Mouse (Mus musculus) kidney, postnatal 0 days (tissue): Measurements from ENCODE around the gene Lefty1. TPM values are rescaled to one million over a fixed set of nuclear protein-coding genes. Genes with fewer than 3 reads are reported as not detected.

ENCODE experiments used
- ATAC-seq: fragments of 200-750 bp; cut with Nextera tagmentation; replicated peaks from 2 replicates; pipeline ENCODE4 v1.8.0; 2017; ENCODE audit warnings: low read depth, moderate number of reproducible peaks, moderate TSS enrichment, moderate library complexity; ENCODE audit not compliant: low FRiP score
- DNase-seq: peaks from one replicate; pipeline ENCODE4 v3.0.0-alpha.2; 2016; ENCODE audit warnings: low spot score
- H3K27ac ChIP-seq: fragments of 300-500 bp; sonication (generic); 2 replicates; pipeline ENCODE4 v1.5.1; 2014; ENCODE audit warnings: mild to moderate bottlenecking
- H3K27me3 ChIP-seq: fragments of 300-500 bp; sonication (generic); 2 replicates; pipeline ENCODE4 v1.6.1; 2014; ENCODE audit warnings: low read length, mixed read lengths; ENCODE audit not compliant: insufficient read depth
- H3K36me3 ChIP-seq: fragments of 300-500 bp; sonication (generic); 2 replicates; pipeline ENCODE4 v1.6.1; 2014; ENCODE audit warnings: low read length, mixed read lengths; ENCODE audit not compliant: insufficient read depth
- H3K4me1 ChIP-seq: fragments of 300-500 bp; sonication (generic); replicated peaks from 2 replicates; pipeline ENCODE4 v1.6.1; 2014; ENCODE audit warnings: antibody characterized with exemption, low read length, mixed read lengths; ENCODE audit not compliant: insufficient read depth
- H3K4me2 ChIP-seq: fragments of 300-500 bp; sonication (generic); 2 replicates; pipeline ENCODE4 v1.6.1; 2014; ENCODE audit warnings: mild to moderate bottlenecking, low read length, moderate library complexity, mixed read lengths
- H3K4me3 ChIP-seq: fragments of 300-500 bp; sonication (generic); replicated peaks from 2 replicates; pipeline ENCODE4 v1.5.1; 2014; ENCODE audit warnings: low read depth, low read length
- H3K9ac ChIP-seq: fragments of 300-500 bp; sonication (generic); 2 replicates; pipeline ENCODE4 v1.6.1; 2014; ENCODE audit warnings: low read depth, low read length
- H3K9me3 ChIP-seq: fragments of 300-500 bp; sonication (generic); replicated peaks from 2 replicates; pipeline ENCODE4 v1.6.1; 2016; ENCODE audit warnings: low read length, inconsistent platforms, mixed read lengths
- CTCF ChIP-seq: IDR thresholded peaks from 2 replicates; pipeline ENCODE4 v1.5.1; 2016; ENCODE audit warnings: antibody characterized with exemption, low read depth, mild to moderate bottlenecking, moderate library complexity
- WGBS: fragments of 180-500 bp; shearing (Covaris S2); extraction: QIAGEN DNeasy Blood & Tissue Kit; methylation state at CpG from one replicate; pipeline ENCODE4 v1.1.7; 2014; 5-methylcytosine and 5-hydroxymethylcytosine counted together
- polyA plus RNA-seq: library from polyadenylated mRNA; unstranded; fragments of >200 nt; fragmentation: Nextera tagmentation; extraction: Ambion mirVana; gene quantifications from 2 replicates; pipeline ENCODE4 v1.2.1, GENCODE M21; 2015

Lefty1 gene
- polyA plus RNA-seq, 1 experiment from 2014 or later: 1.5 TPM

GRCm38 (mm10) chr1:180945001-180945980 is 10.5 kb downstream of the Lefty1 start:
- WGBS: 22% methylated on average over 20 of the region's 20 CpGs
- peak; percentile 74 for ATAC-seq
- TF ChIP-seq CTCF: no peak

GRCm38 (mm10) chr1:180946448-180946847 is 11.6 kb downstream of the Lefty1 start:
- 83% methylated on average over 6 of the region's 6 CpGs for WGBS
- DNase-seq (no peak), ATAC-seq (no peak)
- H3K9ac ChIP-seq: no peak overlapping the region
- H3K27ac ChIP-seq: no peak overlapping the region
- H3K27me3 ChIP-seq: no peaks in the 10 kb centered on the region
- no peaks in the 10 kb centered on the region for H3K9me3 ChIP-seq
- no peak overlapping the region for H3K4me2 ChIP-seq
- no peak for TF ChIP-seq CTCF
- H3K4me3 ChIP-seq: no peak overlapping the region
- H3K4me1 ChIP-seq: peaks cover 15% of the 10 kb centered on the region; the same call in 1 of the 2 replicates
- peaks cover 14% of the 10 kb centered on the region; the same call in 1 of the 2 replicates for H3K36me3 ChIP-seq

More at GRCm38 (mm10) chr1:180945001-180945980, 10.5 kb downstream of the Lefty1 start:
- Histone ChIP-seq H3K4me3 (no peak overlapping the region), H3K27me3 (no peaks in the 10 kb centered on the region), H3K27ac (peak overlapping the region; percentile 5; the same call in 1 of the 2 replicates), H3K4me2 (peak overlapping the region; percentile 41), H3K9me3 (no peaks in the 10 kb centered on the region), H3K4me1 (peaks cover 19% of the 10 kb centered on the region; the same call in 1 of the 2 replicates), H3K36me3 (peaks cover 14% of the 10 kb centered on the region; the same call in 1 of the 2 replicates), H3K9ac (no peak overlapping the region)
- DNase-seq: peak; percentile 90

- 45% methylated on average over 6 of the region's 6 CpGs for WGBS
- peak; percentile 22 for DNase-seq
- Histone ChIP-seq H3K27ac (no peak overlapping the region), H3K9ac (no peak overlapping the region), H3K4me3 (no peak overlapping the region), H3K4me1 (no peaks in the 10 kb centered on the region), H3K36me3 (peaks cover 25% of the 10 kb centered on the region; the same call in 1 of the 2 replicates), H3K4me2 (no peak overlapping the region), H3K27me3 (no peaks in the 10 kb centered on the region), H3K9me3 (no peaks in the 10 kb centered on the region)
- TF ChIP-seq CTCF: no peak
- ATAC-seq: no peak
Observed at GRCm38 (mm10) chr1:180952085-180952746, 17.4 kb downstream of the Lefty1 start.

GRCm38 (mm10) chr1:180952808-180953207 is 18.0 kb downstream of the Lefty1 start:
- peaks cover 25% of the 10 kb centered on the region; the same call in 1 of the 2 replicates for H3K36me3 ChIP-seq
- no peak overlapping the region for H3K27ac ChIP-seq
- 84% methylated on average over 5 of the region's 5 CpGs for WGBS
- ATAC-seq: no peak
- H3K4me3 ChIP-seq: no peak overlapping the region
- DNase-seq: no peak
- H3K9me3 ChIP-seq: no peaks in the 10 kb centered on the region
- no peaks in the 10 kb centered on the region for H3K4me1 ChIP-seq
- no peaks in the 10 kb centered on the region for H3K27me3 ChIP-seq
- TF ChIP-seq CTCF: no peak
- H3K4me2 ChIP-seq: no peak overlapping the region
- no peak overlapping the region for H3K9ac ChIP-seq

GRCm38 (mm10) chr1:180956401-180956800 is 21.6 kb downstream of the Lefty1 start:
- Histone ChIP-seq H3K36me3 (peaks cover 18% of the 10 kb centered on the region; the same call in 1 of the 2 replicates), H3K4me2 (no peak overlapping the region), H3K4me3 (no peak overlapping the region), H3K9me3 (no peaks in the 10 kb centered on the region), H3K27ac (no peak overlapping the region), H3K4me1 (no peaks in the 10 kb centered on the region), H3K27me3 (no peaks in the 10 kb centered on the region), H3K9ac (no peak overlapping the region)
- 92% methylated on average over 8 of the region's 8 CpGs for WGBS
- TF ChIP-seq CTCF: no peak
- ATAC-seq (no peak), DNase-seq (no peak)

- WGBS: 72% methylated on average over 8 of the region's 8 CpGs
- no peak for TF ChIP-seq CTCF
- no peak overlapping the region for H3K4me2 ChIP-seq
- no peak overlapping the region for H3K4me3 ChIP-seq
- H3K9me3 ChIP-seq: no peaks in the 10 kb centered on the region
- no peak overlapping the region for H3K27ac ChIP-seq
- no peak overlapping the region for H3K9ac ChIP-seq
- ATAC-seq: peak; percentile 63
- peaks cover 18% of the 10 kb centered on the region; the same call in 1 of the 2 replicates for H3K36me3 ChIP-seq
- H3K27me3 ChIP-seq: no peaks in the 10 kb centered on the region
- H3K4me1 ChIP-seq: no peaks in the 10 kb centered on the region
- peak; percentile 53 for DNase-seq
Observed at GRCm38 (mm10) chr1:180956973-180957381, 22.2 kb downstream of the Lefty1 start.
